Mouse (Mus musculus) small intestine, adult 2 months (tissue): Measurements from ENCODE around the gene Dcakd.
A peak's percentile ranks its signal among the peaks of the same experiment; 100 is the strongest.

ENCODE experiments used
- CTCF ChIP-seq: fragments of 200-500 bp; IDR thresholded peaks from 2 replicates; pipeline ENCODE4 v1.5.1; 2012; ENCODE audit warnings: low read depth, mild to moderate bottlenecking, control low read depth, inconsistent platforms, low read length, moderate library complexity, mixed read lengths; ENCODE audit not compliant: insufficient replicate concordance, insufficient read length; ENCODE audit errors: extremely low read depth
- POLR2A ChIP-seq: fragments of 200-500 bp; IDR thresholded peaks from 2 replicates; pipeline ENCODE4 v1.6.1; 2012; ENCODE audit warnings: low read depth, mild to moderate bottlenecking, control low read depth, inconsistent platforms, low read length, moderate library complexity

DNA sequence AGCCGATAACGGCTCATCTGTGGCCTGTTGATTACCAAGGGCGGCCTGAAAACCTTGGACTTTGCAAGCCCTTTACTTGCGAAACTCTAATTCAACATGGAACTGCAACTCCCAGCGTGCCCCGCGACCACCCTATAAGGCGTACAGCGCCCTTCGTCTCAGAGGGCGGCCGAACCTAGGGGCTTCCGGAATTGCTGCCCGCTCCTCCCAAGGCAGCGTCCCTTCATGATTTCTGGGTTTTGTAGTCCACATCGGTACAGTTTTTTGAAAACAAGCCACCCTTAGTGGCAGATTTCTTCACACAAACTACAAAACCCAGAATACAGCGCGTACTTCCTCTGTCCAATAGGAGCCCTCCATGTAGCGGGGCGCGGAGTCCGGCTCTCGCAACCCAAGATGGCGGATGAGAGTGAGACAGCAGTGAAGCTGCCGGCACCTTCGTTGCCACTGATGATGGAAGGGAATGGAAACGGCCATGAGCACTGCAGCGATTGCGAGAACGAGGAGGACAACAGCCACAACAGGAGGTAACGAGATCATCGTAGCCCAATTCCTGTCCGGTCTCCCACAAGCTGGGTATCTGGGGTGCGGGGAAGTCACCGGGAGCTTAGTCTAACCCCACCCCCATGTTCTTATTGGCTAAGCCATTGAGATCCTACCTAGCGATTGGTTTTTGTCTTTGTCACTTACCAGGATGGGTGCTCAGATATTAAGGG is at the start of gene Dcakd, which contains the start of gene Nmt1:
- peak; percentile 81; the same call in 1 of the 2 replicates for TF ChIP-seq POLR2A
- no peak for TF ChIP-seq CTCF
